Mouse (Mus musculus) heart, postnatal 4 days (tissue): ENCODE results near the gene Bcl3. TPM values are rescaled to one million over a fixed set of nuclear protein-coding genes. Genes with fewer than 3 reads are reported as not detected.

Source experiments
- DNase-seq: peaks from one replicate; pipeline ENCODE4 v3.0.0; 2021
- total RNA-seq, 2 experiments: library from RNA; stranded (reverse); gene quantifications; 2 replicates each; pipeline ENCODE4 v1.2.3; 2021

Gene Bcl3
- total RNA-seq, 2 experiments from 2014 or later = 4.0 TPM

DNA sequence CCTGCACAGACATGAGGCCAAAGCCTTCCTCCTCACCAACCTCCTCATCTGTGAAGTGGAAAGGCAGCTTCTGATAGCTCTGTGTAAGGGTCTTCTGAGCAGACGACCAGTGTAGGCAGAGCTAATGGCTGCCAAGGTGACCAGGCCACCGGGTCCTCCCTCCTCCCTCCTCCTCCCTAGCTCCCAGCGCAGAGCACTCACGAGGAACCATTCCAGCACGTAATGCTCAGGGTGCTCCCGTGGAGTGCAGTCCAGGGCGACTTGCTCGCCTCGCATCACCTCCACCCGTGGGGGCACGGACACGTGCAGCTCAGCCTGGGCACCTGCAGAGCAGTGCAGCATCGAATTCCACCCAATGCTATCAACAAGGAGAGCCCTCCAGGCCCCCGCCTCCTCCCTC, 54.3 kb downstream of the Bcl3 start:
- DNase-seq = no peak

- no peak for DNase-seq
Observed at GRCm38 (mm10) chr7:19764581-19764980, 58.0 kb downstream of the Bcl3 start.

- no peak for DNase-seq
Observed at GRCm38 (mm10) chr7:19763829-19764477, 58.6 kb downstream of the Bcl3 start.

- DNase-seq = no peak
Observed at GRCm38 (mm10) chr7:19762283-19762682, 60.3 kb downstream of the Bcl3 start.

DNA sequence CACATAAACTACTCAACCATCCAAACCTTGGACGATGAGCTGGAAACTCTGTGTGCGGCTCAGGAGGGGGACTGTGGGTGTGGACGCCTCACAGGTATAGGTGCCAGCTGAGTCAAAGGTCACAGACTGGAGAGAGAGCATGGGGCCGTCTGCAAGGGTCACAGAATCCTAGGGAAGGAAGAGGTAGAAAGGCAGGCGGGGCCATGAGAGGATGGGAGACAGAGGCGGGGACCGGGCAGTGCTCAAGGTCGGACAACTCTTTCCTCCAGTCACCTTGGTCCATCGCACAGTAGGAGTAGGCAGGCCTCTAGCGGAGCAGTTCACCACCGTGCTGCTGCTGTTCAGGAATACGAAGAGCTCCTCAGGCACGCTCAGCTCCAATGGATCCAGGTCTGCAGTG, 62.5 kb downstream of the Bcl3 start:
- no peak for DNase-seq

DNA sequence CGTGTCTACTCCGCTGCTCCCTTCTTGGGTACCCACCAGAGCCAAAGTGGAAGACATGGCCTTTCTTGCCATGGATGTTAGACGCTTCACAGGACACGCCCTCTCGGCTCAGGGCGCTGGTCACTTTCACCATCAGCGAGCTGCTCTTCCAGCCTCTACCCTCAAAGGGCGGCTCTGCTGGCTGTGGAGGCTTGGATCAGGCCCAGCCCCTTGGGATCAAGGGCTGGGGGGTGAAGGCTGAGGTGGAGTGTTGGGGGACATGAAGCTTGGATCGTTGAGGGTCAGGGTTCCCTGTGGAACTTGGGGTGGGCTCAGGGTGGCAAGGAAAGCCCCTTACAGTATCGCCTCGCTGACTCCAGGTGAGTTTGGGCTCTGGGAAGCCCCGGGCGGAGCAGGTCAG, 63.9 kb downstream of the Bcl3 start:
- no peak for DNase-seq

Other genes starting within 250 kb of the Bcl3 start
- gene Zfp296, start 245.5 kb downstream of the Bcl3 start, total RNA-seq = under 1 TPM in 1 of 2 experiments, not detected in 1; 0.17 TPM
- gene Gemin7, start 245.2 kb downstream of the Bcl3 start, total RNA-seq = 10 to 100 TPM; 55.3 to 61.1 TPM
- 10 to 100 TPM; 33.0 to 33.7 TPM for gene Clasrp, start 218.3 kb downstream of the Bcl3 start, total RNA-seq
- 1 to 10 TPM; 8.1 to 9.1 TPM for gene Relb, start 193.3 kb downstream of the Bcl3 start, total RNA-seq
- gene Clptm1, start 157.7 kb downstream of the Bcl3 start, total RNA-seq = 10 to 100 TPM; 98.0 to 99.1 TPM
- under 1 TPM in 1 of 2 experiments, not detected in 1; 0.52 TPM for gene Apoc2, start 144.8 kb downstream of the Bcl3 start, total RNA-seq
- gene Gm44805, start 141.3 kb downstream of the Bcl3 start, total RNA-seq = not detected
- not detected for gene Apoc4, start 141.3 kb downstream of the Bcl3 start, total RNA-seq
- gene Apoc1, start 130.1 kb downstream of the Bcl3 start, total RNA-seq = 1 to 10 TPM; 1.9 to 3.0 TPM
- gene Apoe, start 123.6 kb downstream of the Bcl3 start, total RNA-seq = 100 to 1,000 TPM; 198 to 213 TPM
- gene Tomm40, start 107.3 kb downstream of the Bcl3 start, total RNA-seq = 100 to 1,000 TPM; 147 to 153 TPM
- gene Nectin2, start 72.3 kb downstream of the Bcl3 start, total RNA-seq = 10 to 100 TPM; 41.7 to 45.4 TPM
- 100 to 1,000 TPM; 263 to 285 TPM for gene Bcam, start 51.8 kb downstream of the Bcl3 start, total RNA-seq
- gene Cblc, start 26.0 kb downstream of the Bcl3 start, total RNA-seq = not detected
- not detected for gene Gm19345, start 29.2 kb upstream of the Bcl3 start, total RNA-seq
- under 1 TPM in 1 of 2 experiments, not detected in 1; 0.38 TPM for gene Ceacam16, start 38.5 kb upstream of the Bcl3 start, total RNA-seq
- gene Ceacam19, start 65.2 kb upstream of the Bcl3 start, total RNA-seq = not detected
- gene Pvr, start 98.4 kb upstream of the Bcl3 start, total RNA-seq = 10 to 100 TPM; 25.7 to 28.3 TPM
- 1 to 10 TPM; 2.2 to 2.6 TPM for gene Igsf23, start 128.0 kb upstream of the Bcl3 start, total RNA-seq
- not detected for gene Ceacam20, start 142.6 kb upstream of the Bcl3 start, total RNA-seq
- gene Nlrp9b, start 168.7 kb upstream of the Bcl3 start, total RNA-seq = not detected